Mouse (Mus musculus) c-Kit-negative CD71-positive TER-119-positive erythroid progenitor cells, embryonic 14.5 days (primary cell): Measurements from ENCODE around the gene Olfr1166.
"Not testable (repeated sequence)": the region's sequence is repeated elsewhere in the genome, so short reads cannot be mapped to it uniquely, and the experiment has no call there.

Experiments
- DNase-seq: peaks from one replicate; pipeline ENCODE4 v3.0.0-alpha.2; 2013; ENCODE audit warnings: low read depth, low spot score

The Olfr1166 gene

DNA sequence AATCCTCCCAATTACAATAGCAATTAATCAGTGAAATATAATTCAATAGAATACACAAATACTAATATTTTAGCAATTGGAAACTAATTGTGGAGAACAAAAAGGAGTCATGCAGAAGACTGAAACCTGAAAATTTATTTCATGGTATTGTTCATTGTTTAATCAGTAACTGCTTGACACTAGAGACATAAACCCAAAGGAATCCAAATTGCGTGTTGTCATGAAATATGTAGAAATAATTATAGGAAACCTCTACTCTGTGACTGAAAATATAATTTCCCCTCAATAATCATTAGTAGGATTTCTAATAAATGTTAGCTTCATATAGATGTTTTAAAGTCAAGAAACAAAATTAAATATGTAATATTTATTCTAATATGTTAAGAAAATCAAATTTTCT lies at the start of gene Olfr1166:
Gene Olfr1166, minus strand, starts transcription at position 101 of the 400 bp plus-strand sequence.
- no peak for DNase-seq

DNA sequence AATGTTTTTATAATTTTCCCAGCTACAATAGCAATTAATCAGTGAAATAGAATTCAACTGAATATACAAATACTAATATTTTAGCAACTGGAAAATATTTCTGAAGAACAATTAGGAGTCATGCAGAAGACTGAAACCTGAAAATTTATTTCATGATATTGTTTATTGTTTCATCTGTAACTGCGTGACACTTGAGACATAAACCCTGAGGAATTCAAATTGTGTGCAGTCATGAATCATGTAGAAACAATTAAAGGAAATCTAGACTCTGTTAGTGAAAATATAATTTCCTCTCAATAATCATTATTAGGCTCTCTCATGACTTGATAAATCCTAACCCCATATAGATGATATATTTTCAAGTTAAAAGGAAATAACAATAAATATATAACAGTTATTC lies 27.0 kb upstream of the Olfr1166 start, which contains the start of gene Olfr1167:
Gene Olfr1167, minus strand, starts transcription at position 101 of the 400 bp plus-strand sequence.
- DNase-seq: not testable (repeated sequence)

DNA sequence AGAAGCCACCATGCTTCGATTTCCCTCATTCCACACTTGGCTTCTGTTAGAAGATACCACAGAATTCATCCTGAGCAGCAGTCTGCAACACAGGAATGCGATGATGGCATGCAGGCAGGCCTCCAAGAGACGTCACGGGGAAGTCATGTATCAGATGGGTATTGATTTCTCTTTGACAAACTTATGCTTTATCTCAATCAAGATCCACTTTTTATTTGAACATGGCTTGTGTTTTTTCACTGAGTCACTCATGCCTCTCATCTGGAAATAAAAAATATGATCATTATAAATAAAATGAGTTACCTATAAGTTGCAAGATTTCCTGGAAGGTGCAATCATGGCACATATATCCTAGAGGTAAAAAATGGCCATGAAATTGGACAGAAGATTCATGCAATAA lies 34.2 kb downstream of the Olfr1166 start, which contains the start of gene Olfr1164:
Gene Olfr1164, minus strand, starts transcription at position 101 of the 400 bp plus-strand sequence.
- DNase-seq: no peak
